Mouse (Mus musculus) heart, adult 2 months (tissue): Measurements from ENCODE around the gene Dok3. TPM values are rescaled to one million over a fixed set of nuclear protein-coding genes. Genes with fewer than 3 reads are reported as not detected.

ENCODE experiments used
- DNase-seq, 2 experiments: peaks; one replicate each; pipeline ENCODE4 v3.0.0; 2021
- H3K27ac ChIP-seq: fragments of 200-600 bp; 2 replicates; pipeline ENCODE4 v1.8.1; 2022
- H3K27me3 ChIP-seq: fragments of 200-500 bp; 2 replicates; pipeline ENCODE4 v1.6.1; 2012; ENCODE audit warnings: mild to moderate bottlenecking, low read length, inconsistent platforms, mixed read lengths; ENCODE audit not compliant: control insufficient read depth, insufficient read depth
- H3K36me3 ChIP-seq: fragments of 200-500 bp; 2 replicates; pipeline ENCODE4 v1.6.1; 2012; ENCODE audit warnings: low read length, inconsistent platforms; ENCODE audit not compliant: control insufficient read depth, insufficient read depth
- H3K4me1 ChIP-seq: fragments of 200-500 bp; 2 replicates; pipeline ENCODE4 v1.6.1; 2011; ENCODE audit warnings: low read length; ENCODE audit not compliant: control insufficient read depth, insufficient read depth
- H3K4me3 ChIP-seq: fragments of 200-600 bp; 2 replicates; pipeline ENCODE4 v1.8.1; 2022
- H3K79me2 ChIP-seq: fragments of 200-500 bp; replicated peaks from 2 replicates; pipeline ENCODE4 v1.6.1; 2012; ENCODE audit warnings: mild to moderate bottlenecking, inconsistent platforms, low read length, moderate library complexity, mixed read lengths; ENCODE audit not compliant: control insufficient read depth, insufficient read depth
- H3K9ac ChIP-seq: fragments of 200-500 bp; 2 replicates; pipeline ENCODE4 v1.6.1; 2012; ENCODE audit warnings: low read depth, mild to moderate bottlenecking, control low read depth, inconsistent platforms, low read length, mixed read lengths
- CTCF ChIP-seq: fragments of 200-600 bp; IDR thresholded peaks from 2 replicates; pipeline ENCODE4 v1.8.1; 2022; ENCODE audit warnings: antibody characterized with exemption, mild to moderate bottlenecking, moderate library complexity
- EP300 ChIP-seq: fragments of 200-500 bp; IDR thresholded peaks from 2 replicates; pipeline ENCODE4 v1.6.1; 2011; ENCODE audit warnings: low read depth, low read length, control low read depth; ENCODE audit not compliant: insufficient read depth
- POLR2A ChIP-seq: fragments of 200-500 bp; IDR thresholded peaks from 2 replicates; pipeline ENCODE4 v1.6.1; 2011; ENCODE audit warnings: mild to moderate bottlenecking, low read depth, low read length, control low read depth; ENCODE audit not compliant: insufficient read depth
- WGBS: fragments of 180-500 bp; shearing (Covaris S2); methylation state at CpG from one replicate; pipeline ENCODE4 v1.1.7; 2018; 5-methylcytosine and 5-hydroxymethylcytosine counted together
- intact Hi-C: fragments of 180-260 bp; cut with DNase I; formaldehyde crosslinking; loops from one replicate; pipeline ENCODE4 v1.15.1; 2025
- polyA plus RNA-seq: library from polyadenylated mRNA; depleted of rRNA; stranded (reverse); fragments of >200 nt; gene quantifications from 2 replicates; pipeline ENCODE4 v1.2.3, GENCODE M21; 2012
- total RNA-seq, 2 experiments: library from RNA; stranded (reverse); gene quantifications; 2 replicates each; pipeline ENCODE4 v1.2.3; 2021

The Dok3 gene
- total and polyA plus RNA-seq, 3 experiments = 1.9 to 7.3 (median 2.4) TPM

- Histone ChIP-seq H3K79me2 (no peaks in the 10 kb centered on the region), H3K36me3 (no peaks in the 10 kb centered on the region), H3K27me3 (no peaks in the 10 kb centered on the region; the same call in 1 of the 2 replicates), H3K9ac (no peak overlapping the region), H3K27ac (no peak overlapping the region; the same call in 1 of the 2 replicates), H3K4me1 (peaks cover 12% of the 10 kb centered on the region), H3K4me3 (no peak overlapping the region)
- intact Hi-C loops = no loop called here
- DNase-seq = peak in 1 of 2 experiments; percentile 20
- 74% methylated on average over 23 of the region's 23 CpGs for WGBS
- TF ChIP-seq POLR2A (no peak), EP300 (no peak), CTCF (no peak)
Observed at GRCm38 (mm10) chr13:55523951-55524600, 5.0 kb downstream of the Dok3 start.

GRCm38 (mm10) chr13:55523278-55523677 lies 5.8 kb downstream of the Dok3 start:
- H3K36me3 ChIP-seq = no peaks in the 10 kb centered on the region
- no peak overlapping the region for H3K9ac ChIP-seq
- DNase-seq = peak; percentile 64 to 74
- no peaks in the 10 kb centered on the region for H3K79me2 ChIP-seq
- H3K27me3 ChIP-seq = no peaks in the 10 kb centered on the region; the same call in 1 of the 2 replicates
- TF ChIP-seq CTCF (no peak), POLR2A (no peak), EP300 (no peak)
- H3K27ac ChIP-seq = peak overlapping the region; percentile 69
- H3K4me3 ChIP-seq = no peak overlapping the region
- WGBS = 37% methylated on average over 17 of the region's 17 CpGs
- intact Hi-C loops = no loop called here
- peaks cover 12% of the 10 kb centered on the region for H3K4me1 ChIP-seq

GRCm38 (mm10) chr13:55522730-55523129 lies 6.4 kb downstream of the Dok3 start:
- no peak overlapping the region for H3K4me3 ChIP-seq
- peak; percentile 33 to 40 for DNase-seq
- no peaks in the 10 kb centered on the region for H3K79me2 ChIP-seq
- no peak for TF ChIP-seq POLR2A
- no peak for TF ChIP-seq EP300
- no peak for TF ChIP-seq CTCF
- H3K36me3 ChIP-seq = no peaks in the 10 kb centered on the region
- intact Hi-C loops = no loop called here
- H3K27ac ChIP-seq = peak overlapping the region; percentile 69
- 41% methylated on average over 8 of the region's 8 CpGs for WGBS
- H3K27me3 ChIP-seq = no peaks in the 10 kb centered on the region; the same call in 1 of the 2 replicates
- peaks cover 12% of the 10 kb centered on the region for H3K4me1 ChIP-seq
- H3K9ac ChIP-seq = no peak overlapping the region

DNA sequence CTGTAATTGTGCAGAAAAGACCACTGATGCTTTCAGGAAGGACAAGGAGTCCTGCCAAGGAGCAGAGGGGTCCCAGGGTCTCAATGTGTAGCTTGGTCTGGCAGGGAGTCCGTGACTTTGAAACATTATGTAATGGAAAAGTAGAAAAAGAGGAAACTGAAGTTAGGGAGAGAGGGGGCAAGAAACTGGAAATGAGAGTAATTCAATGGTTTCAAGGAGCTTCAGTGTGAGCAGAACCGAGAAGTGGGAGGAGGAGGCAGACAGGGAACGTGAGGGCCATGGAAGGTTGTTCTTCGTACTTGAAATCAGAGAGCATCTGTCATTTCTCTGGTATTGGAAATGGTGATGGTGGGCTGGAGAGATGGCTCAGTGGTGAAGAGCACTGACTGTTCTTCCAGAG lies 9.5 kb downstream of the Dok3 start:
- no peaks in the 10 kb centered on the region; the same call in 1 of the 2 replicates for H3K27me3 ChIP-seq
- peaks cover 12% of the 10 kb centered on the region for H3K4me1 ChIP-seq
- H3K27ac ChIP-seq = no peak overlapping the region
- H3K79me2 ChIP-seq = no peaks in the 10 kb centered on the region
- no peak overlapping the region for H3K9ac ChIP-seq
- intact Hi-C loops = no loop called here
- H3K36me3 ChIP-seq = no peaks in the 10 kb centered on the region
- WGBS = 38% methylated on average over 4 of the region's 4 CpGs
- no peak for DNase-seq
- TF ChIP-seq CTCF (no peak), EP300 (no peak), POLR2A (no peak)
- no peak overlapping the region for H3K4me3 ChIP-seq

GRCm38 (mm10) chr13:55516955-55517354 lies 12.1 kb downstream of the Dok3 start:
- WGBS = 2% methylated on average over 5 of the region's 5 CpGs
- no peak overlapping the region for H3K9ac ChIP-seq
- H3K27ac ChIP-seq = no peak overlapping the region
- H3K36me3 ChIP-seq = no peaks in the 10 kb centered on the region
- TF ChIP-seq EP300 (peak; percentile 76; the same call in 1 of the 2 replicates), CTCF (no peak; the same call in 1 of the 2 replicates), POLR2A (no peak)
- DNase-seq = peak; percentile 82 to 91
- no peaks in the 10 kb centered on the region; the same call in 1 of the 2 replicates for H3K27me3 ChIP-seq
- peaks cover 5% of the 10 kb centered on the region for H3K4me1 ChIP-seq
- no peak overlapping the region for H3K4me3 ChIP-seq
- intact Hi-C loops = loop anchor here (1.0 kb wide), 2 partner anchors 99 to 112 kb away; no protein-coding TSS in a partner anchor
- H3K79me2 ChIP-seq = no peaks in the 10 kb centered on the region

DNA sequence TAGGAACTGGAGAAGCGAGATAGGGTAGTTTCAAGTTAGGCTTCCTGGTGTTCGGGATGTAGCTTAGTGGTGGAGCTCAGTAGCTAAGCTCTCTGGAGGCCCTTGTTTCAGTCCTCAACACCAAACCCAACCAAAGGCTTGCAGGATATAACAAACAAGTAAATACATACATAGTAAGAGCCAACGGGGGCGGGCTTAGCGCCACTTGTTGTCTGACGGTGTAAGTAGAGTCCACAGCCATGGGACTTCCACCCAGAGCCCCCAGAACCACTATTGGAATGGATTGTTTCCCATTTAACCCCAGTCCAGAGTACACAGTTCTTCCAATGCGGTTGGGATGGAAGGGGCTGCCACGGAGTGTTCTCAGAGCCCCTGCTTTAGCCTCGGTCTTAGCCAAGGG lies 15.3 kb downstream of the Dok3 start:
- Histone ChIP-seq H3K9ac (no peak overlapping the region), H3K36me3 (no peaks in the 10 kb centered on the region), H3K27me3 (no peaks in the 10 kb centered on the region), H3K4me3 (peak overlapping the region; percentile 80), H3K79me2 (no peaks in the 10 kb centered on the region; the same call in 1 of the 2 replicates), H3K4me1 (peaks cover 18% of the 10 kb centered on the region), H3K27ac (peak overlapping the region; percentile 93; the same call in 1 of the 2 replicates)
- intact Hi-C loops = loop anchor here (1.0 to 2.0 kb wide), 4 partner anchors 22 to 65 kb away; partner anchors contain the start of gene Ddx41
- WGBS = 38% methylated on average over 9 of the region's 9 CpGs
- TF ChIP-seq EP300 (no peak), CTCF (no peak), POLR2A (no peak)
- no peak for DNase-seq
